Mouse (Mus musculus): Measurements from ENCODE around the gene Per2. TPM values are rescaled to one million over a fixed set of nuclear protein-coding genes. Genes with fewer than 3 reads are reported as not detected.

Gene Per2
- polyA plus RNA-seq (2014; fragmentation: Illumina TruSeq; extraction: RNeasy Lipid Tissue Mini Kit (QIAGEN cat#74804); ENCODE audit: low read depth, low replicate concordance) = 1.9 TPM

GRCm38 (mm10) chr1:91459059-91459809, at the start of gene Per2:
Per2 (minus strand) TSS chr1:91459324.

GRCm38 (mm10) chr1:91494457-91495140, 35.5 kb upstream of the Per2 start, which contains the start of gene Traf3ip1:
Traf3ip1 (plus strand) TSS chr1:91494647.

DNA sequence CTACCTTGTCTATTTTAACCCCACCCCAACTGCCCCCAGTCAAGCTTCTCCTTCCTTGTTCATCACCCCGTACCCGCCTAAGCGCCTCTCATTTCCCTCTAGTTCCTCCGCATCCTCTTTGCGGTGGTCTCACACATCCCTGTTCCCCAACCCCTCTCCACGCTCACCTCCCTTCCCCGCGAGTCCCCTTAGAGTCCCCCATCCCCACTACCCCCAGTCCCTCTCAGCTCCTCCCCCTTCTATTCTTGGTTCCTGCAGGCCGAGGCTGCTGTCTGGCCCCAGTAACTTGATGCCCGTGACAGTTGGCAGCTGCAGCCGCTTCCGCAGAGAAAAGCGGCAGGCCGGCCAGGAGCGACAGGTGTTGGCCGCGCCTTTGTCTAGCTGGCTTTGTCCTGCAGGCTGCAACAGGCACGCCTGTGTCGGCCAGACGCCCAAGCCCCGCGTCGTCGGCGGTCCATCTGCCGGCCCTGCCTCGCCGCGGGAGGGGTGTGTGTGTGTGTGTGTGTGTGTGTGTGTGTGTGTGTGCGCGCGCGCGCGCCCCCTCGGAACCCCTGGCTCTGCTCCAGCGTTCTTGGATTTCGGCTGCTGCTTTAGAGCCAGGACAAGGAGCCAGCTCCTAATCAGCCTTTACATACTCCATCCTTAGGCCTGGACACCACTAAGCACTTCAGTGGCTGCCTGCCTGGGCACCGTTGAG, 45.1 kb downstream of the Per2 start, which contains the start of gene Hes6:
TSS of gene Hes6 (minus strand) at position 141 of the 697 bp plus-strand sequence.

GRCm38 (mm10) chr1:91398260-91399062, 60.7 kb downstream of the Per2 start, which contains the start of gene Ilkap:
Ilkap (minus strand) TSS chr1:91398815.

GRCm38 (mm10) chr1:91366215-91367108, 92.7 kb downstream of the Per2 start, which contains the start of gene Erfe:
Erfe (plus strand) TSS chr1:91366430.

Other genes starting within 250 kb of the Per2 start
- gene Ube2f, start 209.0 kb downstream of the Per2 start, polyA plus RNA-seq (2014; fragmentation: Illumina TruSeq; extraction: RNeasy Lipid Tissue Mini Kit (QIAGEN cat#74804); ENCODE audit: low read depth, low replicate concordance) = 75.9 TPM
- 51.4 TPM for gene Scly, start 161.0 kb downstream of the Per2 start, polyA plus RNA-seq (2014; fragmentation: Illumina TruSeq; extraction: RNeasy Lipid Tissue Mini Kit (QIAGEN cat#74804); ENCODE audit: low read depth, low replicate concordance)
- gene Espnl, start 137.2 kb downstream of the Per2 start, polyA plus RNA-seq (2014; fragmentation: Illumina TruSeq; extraction: RNeasy Lipid Tissue Mini Kit (QIAGEN cat#74804); ENCODE audit: low read depth, low replicate concordance) = not detected
- gene Klhl30, start 108.3 kb downstream of the Per2 start, polyA plus RNA-seq (2014; fragmentation: Illumina TruSeq; extraction: RNeasy Lipid Tissue Mini Kit (QIAGEN cat#74804); ENCODE audit: low read depth, low replicate concordance) = not detected
- gene Erfe, start 92.9 kb downstream of the Per2 start, polyA plus RNA-seq (2014; fragmentation: Illumina TruSeq; extraction: RNeasy Lipid Tissue Mini Kit (QIAGEN cat#74804); ENCODE audit: low read depth, low replicate concordance) = not detected
- 19.5 TPM for gene Ilkap, start 60.5 kb downstream of the Per2 start, polyA plus RNA-seq (2014; fragmentation: Illumina TruSeq; extraction: RNeasy Lipid Tissue Mini Kit (QIAGEN cat#74804); ENCODE audit: low read depth, low replicate concordance)
- gene Hes6, start 45.3 kb downstream of the Per2 start, polyA plus RNA-seq (2014; fragmentation: Illumina TruSeq; extraction: RNeasy Lipid Tissue Mini Kit (QIAGEN cat#74804); ENCODE audit: low read depth, low replicate concordance) = 4.1 TPM
- gene Traf3ip1, start 35.3 kb upstream of the Per2 start, polyA plus RNA-seq (2014; fragmentation: Illumina TruSeq; extraction: RNeasy Lipid Tissue Mini Kit (QIAGEN cat#74804); ENCODE audit: low read depth, low replicate concordance) = 2.5 TPM
- 2.3 TPM for gene Asb1, start 81.2 kb upstream of the Per2 start, polyA plus RNA-seq (2014; fragmentation: Illumina TruSeq; extraction: RNeasy Lipid Tissue Mini Kit (QIAGEN cat#74804); ENCODE audit: low read depth, low replicate concordance)